Mouse (Mus musculus) layer of hippocampus, postnatal 14 days (tissue): ENCODE results near the gene Klhl7. TPM values are rescaled to one million over a fixed set of nuclear protein-coding genes. Genes with fewer than 3 reads are reported as not detected.
"Not testable (repeated sequence)": the region's sequence is repeated elsewhere in the genome, so short reads cannot be mapped to it uniquely, and the experiment has no call there.

Experiments used
- DNase-seq, 2 experiments: peaks; one replicate each; pipeline ENCODE4 v3.0.0; 2021 to 2022; ENCODE audit warnings: low spot score in 2 of 2, mixed read lengths in 1 of 2
- total RNA-seq, 2 experiments: library from RNA; stranded (reverse); gene quantifications; 2 replicates each; pipeline ENCODE4 v1.2.3; 2021

Klhl7 gene
- total RNA-seq, 2 experiments from 2014 or later: 101 to 113 TPM

DNA sequence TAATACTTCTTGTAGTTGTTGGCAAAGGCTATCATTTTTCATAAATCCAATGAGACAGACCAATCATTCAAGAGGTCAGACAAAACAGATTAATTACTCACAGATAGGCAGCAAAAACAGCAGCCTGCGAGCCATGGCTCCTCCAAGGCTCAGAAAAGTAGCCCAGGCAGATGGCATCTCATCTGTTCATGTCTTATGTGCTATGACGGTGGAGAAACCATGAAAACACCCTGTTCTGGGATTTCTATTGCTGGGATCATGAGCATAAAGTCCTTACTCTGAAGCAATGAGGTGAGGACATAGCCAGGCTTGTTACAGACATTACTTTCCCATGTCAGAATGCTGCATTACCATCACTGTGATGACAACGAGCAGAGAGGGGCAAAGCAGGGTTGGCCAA is 7.9 kb upstream of the Klhl7 start:
- DNase-seq: no peak

DNA sequence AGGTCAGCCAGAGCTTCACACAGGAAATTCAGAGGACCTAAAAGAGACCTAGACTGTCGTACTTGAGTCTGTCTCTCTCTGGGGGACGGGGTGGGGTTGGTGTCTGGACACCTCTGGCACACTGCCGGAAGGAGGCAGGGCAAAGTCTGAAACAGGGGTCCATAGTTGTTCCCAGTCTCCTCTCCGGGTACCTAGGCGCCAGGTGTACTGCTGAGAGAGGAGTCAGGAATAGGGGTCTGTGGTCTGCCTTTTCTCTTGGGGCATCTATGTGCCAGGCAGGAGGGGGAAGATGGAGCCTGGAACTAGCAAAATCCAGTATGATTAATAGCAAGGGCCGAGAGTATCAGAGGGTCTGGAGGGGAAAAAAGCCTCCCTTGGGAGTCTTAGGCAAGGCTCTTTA is 5.0 kb upstream of the Klhl7 start:
- DNase-seq: no peak

GRCm38 (mm10) chr5:24095881-24096280 is 4.5 kb upstream of the Klhl7 start:
- DNase-seq: no peak

DNA sequence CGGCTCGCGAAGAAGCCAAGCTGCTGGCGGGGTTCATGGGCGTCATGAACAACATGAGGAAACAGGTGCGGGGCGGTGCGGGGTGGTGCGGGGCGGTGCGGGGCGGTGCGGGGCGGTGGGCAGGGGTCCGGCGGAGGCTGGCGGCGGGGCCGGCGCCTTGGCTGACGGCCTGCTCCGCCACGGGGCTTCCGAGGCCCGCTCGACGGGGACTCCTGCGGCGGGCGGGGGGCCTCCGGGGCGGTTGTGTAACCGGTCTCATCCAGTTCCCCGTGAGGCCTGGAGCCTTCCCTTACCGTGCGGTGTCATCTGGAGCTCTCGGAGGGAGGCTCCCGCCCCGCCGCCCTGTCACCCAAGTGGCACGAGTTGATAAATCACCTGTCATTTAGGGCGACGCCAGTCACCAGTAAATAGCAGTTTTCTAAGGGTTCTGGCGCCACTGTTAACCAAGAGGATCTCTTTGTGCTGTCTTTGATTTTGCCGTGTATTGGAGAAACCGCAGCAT is 456 bp downstream of the Klhl7 start:
- peak; percentile 53 to 63 for DNase-seq

- peak in 1 of 2 experiments; percentile 45 for DNase-seq
These were observed 1.2 kb downstream of the Klhl7 start for GRCm38 (mm10) chr5:24101446-24102140.

GRCm38 (mm10) chr5:24103235-24103634 is 2.8 kb downstream of the Klhl7 start:
- DNase-seq: not testable (repeated sequence)

GRCm38 (mm10) chr5:24103841-24104240 is 3.4 kb downstream of the Klhl7 start:
- DNase-seq: no peak

- no peak for DNase-seq
These were observed 6.8 kb downstream of the Klhl7 start for GRCm38 (mm10) chr5:24107071-24107739.

GRCm38 (mm10) chr5:24107740-24108098 is 7.3 kb downstream of the Klhl7 start:
- no peak for DNase-seq

DNA sequence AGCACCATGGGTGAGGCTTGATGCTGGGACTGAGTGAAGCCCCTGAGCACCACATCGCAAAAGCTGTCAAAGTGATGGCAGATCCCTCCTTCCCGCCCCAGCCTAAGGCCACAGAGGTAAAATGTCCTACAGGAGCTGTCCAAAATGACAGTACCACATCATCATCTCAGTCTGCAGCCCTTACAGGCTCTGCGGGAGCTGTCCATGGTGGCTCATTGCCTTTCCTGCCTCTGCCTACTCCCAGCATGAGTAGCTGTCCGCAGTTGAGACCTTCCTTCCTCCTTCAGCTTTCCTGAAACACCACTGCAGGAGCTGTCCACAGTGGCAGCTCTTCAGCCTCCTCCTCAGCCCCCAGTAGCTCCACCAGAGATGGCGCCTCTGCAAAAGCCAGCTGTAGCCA is 9.7 kb downstream of the Klhl7 start:
- DNase-seq: no peak

DNA sequence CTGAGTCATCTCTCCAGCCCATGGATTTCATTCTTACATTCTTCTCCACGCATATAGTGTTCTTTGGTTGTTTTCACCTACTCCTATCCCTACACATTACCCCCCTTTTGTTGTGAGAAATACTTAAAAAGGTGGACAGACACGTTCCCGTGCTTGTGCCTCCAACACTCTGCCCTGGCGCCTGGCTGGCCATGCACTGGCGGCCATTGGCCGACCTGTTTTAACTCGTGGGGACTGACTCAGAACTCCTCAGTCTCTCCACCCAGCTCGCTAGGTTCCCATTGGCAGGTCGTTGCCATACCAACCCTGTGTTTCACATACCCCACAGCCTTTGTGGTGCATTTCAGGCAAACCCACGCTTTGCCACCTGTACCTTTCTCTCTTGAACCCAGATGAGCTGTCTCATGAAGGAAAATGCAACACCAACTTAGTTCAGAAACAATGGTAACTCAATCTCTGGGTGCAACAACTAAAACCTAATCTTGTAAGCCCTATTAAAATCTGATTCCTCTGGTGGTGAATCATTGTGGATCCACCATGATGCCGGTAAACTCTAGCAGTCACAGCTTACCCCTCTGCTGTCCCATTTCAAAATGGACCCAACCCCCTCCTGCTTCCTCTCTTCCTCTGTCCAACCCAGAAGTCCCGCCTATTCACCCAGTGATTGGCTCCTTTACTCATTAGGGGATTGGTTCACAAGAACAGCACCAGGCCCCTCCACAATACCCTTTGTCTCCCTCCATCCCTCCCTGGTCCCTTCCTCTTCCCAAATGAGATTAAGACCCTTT is 11.9 kb downstream of the Klhl7 start:
- DNase-seq: no peak

GRCm38 (mm10) chr5:24122221-24122620 is 21.8 kb downstream of the Klhl7 start:
- DNase-seq: no peak

DNA sequence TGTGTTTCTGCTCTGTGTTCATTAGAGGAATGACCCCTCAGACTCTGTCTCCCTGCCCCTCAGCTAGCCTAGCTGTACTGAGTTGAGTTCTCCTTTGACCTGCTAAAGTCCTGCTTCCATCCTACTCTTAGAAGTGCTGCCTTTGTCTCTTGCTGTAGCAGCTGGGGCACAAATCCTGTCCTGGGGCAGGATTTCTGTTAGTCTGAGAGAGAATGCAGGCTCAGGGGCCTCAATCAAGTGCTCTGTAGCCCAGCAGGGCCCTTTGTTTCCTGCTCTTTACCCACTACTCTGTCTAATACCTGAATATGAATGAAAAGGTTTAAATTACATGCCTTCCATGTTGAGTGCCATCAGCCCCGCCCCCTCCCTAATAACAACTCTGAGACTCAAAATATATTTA is 23.8 kb downstream of the Klhl7 start:
- no peak for DNase-seq

GRCm38 (mm10) chr5:24124579-24125276 is 24.3 kb downstream of the Klhl7 start:
- DNase-seq: no peak

- DNase-seq: no peak
These were observed 25.7 kb downstream of the Klhl7 start for GRCm38 (mm10) chr5:24125910-24126636.

- DNase-seq: no peak
These were observed 26.6 kb downstream of the Klhl7 start for GRCm38 (mm10) chr5:24126967-24127366.

- DNase-seq: no peak
These were observed 46.6 kb downstream of the Klhl7 start for GRCm38 (mm10) chr5:24146964-24147363.

GRCm38 (mm10) chr5:24152199-24152598 is 51.8 kb downstream of the Klhl7 start:
- no peak for DNase-seq

DNA sequence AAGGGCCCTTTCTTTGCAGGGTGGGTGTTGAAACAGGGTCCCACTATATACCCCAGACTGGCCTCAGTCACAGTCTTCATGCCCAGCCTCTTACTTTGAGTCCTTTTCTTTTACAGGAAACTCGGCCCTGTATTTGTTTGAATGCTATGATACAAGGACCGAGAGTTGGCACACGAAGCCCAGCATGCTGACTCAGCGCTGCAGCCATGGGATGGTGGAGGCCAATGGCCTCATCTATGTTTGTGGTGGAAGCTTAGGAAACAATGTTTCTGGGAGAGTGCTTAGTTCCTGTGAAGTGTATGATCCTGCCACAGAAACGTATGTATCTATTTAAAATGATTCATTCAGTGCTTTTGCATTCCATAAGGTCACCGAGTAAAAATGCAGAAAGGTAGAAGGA is 56.4 kb downstream of the Klhl7 start:
- no peak for DNase-seq

DNA sequence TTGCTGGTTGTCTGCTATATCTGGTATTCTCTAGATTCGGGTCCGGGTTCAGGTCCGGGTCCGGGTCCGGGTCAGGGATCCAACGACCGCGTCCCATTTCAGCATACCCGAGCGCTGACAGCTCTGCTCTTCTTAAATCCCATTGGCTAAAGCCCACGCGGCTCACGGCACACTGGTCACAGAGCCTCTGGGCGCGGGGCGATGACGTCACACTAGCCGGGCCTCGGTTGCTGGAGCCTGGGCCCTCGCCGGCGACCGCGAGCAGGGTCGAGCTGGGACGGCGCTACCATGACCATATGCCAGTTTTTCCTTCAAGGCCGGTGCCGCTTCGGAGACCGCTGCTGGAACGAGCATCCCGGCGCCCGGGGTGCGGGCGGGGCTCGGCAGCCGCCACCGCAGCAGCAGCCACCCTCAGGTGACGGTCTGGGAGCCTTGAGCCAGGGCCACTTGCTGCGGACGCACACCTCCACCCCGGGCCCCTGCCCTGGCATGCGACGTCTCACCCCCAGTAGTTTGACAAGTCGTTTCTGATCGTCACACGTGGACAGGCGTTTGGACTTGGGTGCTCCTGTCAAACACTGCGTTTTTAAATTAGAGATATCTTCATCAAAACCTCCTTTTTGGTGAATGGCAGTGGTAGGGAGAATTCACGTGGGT is 64.5 kb downstream of the Klhl7 start, which contains the start of gene Nupl2:
Nupl2 (plus strand) TSS at position 175 of the 657 bp plus-strand sequence.
- peak; percentile 91 to 96 for DNase-seq
